Mouse (Mus musculus): ENCODE data around the gene Erp29.
"Not testable (repeated sequence)": the region's sequence is repeated elsewhere in the genome, so short reads cannot be mapped to it uniquely, and the experiment has no call there.

The Erp29 gene

GRCm38 (mm10) chr5:121452026-121452869, at the start of gene Erp29:
Gene Erp29, minus strand, starts transcription at chr5:121452506.
- peak; percentile 100 for DNase-seq (ENCODE audit: low spot score)

- not testable (repeated sequence) for DNase-seq (ENCODE audit: low spot score)
Observed at GRCm38 (mm10) chr5:121501424-121501996, 49.2 kb upstream of the Erp29 start.

DNA sequence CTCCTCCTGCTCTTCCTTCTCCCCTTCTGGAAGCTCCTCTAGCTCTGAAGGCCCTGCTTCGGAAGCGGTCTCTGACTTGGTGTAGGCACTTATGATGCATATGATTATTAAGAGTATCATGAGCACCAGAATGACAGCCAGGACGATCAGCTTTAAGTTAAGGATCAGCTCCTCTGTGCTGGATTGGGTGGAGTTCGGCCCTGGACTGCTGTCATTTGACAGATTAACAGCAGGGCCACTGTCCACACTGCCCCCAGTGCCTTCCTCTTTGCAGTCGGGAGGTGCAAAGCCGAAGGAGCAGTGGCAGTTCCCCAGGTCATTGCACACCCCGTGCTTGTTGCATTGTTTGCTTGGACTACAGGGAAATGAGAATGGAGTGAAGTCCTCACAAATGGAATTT, 48.4 kb upstream of the Erp29 start:
- no peak for DNase-seq (ENCODE audit: low spot score)

DNA sequence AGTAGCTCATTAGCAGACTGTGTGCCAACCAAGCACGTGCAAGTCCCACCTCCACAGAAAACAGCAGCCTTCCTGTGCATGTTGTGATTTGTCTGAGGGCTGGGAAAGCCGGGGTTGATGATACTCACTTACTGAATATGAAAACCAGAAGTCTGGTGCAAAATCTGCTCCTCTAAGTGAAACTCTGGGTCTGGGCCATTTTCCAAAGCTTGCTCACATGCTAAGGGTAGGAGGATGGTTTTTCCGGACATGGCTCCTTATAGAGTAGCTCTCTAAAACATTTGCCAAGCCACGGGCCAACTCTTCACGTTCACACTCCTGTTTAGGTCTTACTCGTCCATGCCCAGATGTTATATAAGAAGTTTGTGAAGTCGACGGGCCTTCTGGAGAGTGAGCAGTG, 41.0 kb upstream of the Erp29 start:
- DNase-seq (ENCODE audit: low spot score) = no peak

- no peak for DNase-seq (ENCODE audit: low spot score)
Observed at GRCm38 (mm10) chr5:121484801-121485200, 32.5 kb upstream of the Erp29 start.

- no peak for DNase-seq (ENCODE audit: low spot score)
Observed at GRCm38 (mm10) chr5:121477680-121478079, 25.4 kb upstream of the Erp29 start.

DNA sequence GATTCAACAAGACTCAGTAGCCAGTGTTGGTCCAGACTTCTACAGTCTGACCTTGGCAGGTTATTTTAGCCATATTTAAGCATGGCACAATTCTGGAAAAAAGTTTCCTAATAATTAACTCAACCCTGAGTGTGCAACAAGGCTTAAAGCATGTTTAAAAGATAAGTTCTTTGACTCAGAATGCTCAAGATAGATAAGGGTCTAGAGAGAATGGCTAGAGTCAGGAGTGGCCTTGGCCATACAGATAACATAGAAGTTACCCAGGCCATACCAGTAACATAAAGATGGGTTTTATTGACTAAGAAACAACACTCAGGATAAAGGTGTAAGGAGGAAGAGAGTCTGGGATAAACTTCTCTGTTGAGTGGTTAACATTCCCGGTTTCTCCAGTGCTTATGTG, 23.7 kb upstream of the Erp29 start:
- DNase-seq (ENCODE audit: low spot score) = no peak

GRCm38 (mm10) chr5:121474610-121475009, 22.3 kb upstream of the Erp29 start:
- DNase-seq (ENCODE audit: low spot score) = no peak

GRCm38 (mm10) chr5:121472411-121472810, 20.1 kb upstream of the Erp29 start:
- no peak for DNase-seq (ENCODE audit: low spot score)

DNA sequence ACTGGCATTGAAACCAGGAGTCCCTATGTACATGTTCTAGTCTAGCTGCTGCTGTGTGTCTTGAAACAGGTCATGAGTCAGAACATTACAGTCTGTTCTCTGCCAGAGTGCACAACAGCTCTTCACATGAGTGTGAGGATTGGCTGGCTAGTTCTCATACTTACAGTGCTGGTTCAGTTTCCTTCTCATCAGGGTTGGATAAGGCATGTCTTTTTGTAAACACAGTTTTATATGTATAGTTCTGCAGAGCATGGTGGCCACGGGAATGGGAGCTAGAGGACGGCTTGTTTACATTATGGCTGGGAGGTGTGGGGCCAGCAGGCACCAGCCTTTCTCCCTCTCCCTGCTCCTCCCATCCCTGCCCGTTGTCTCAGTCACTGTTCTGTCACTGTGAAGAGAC, 17.3 kb upstream of the Erp29 start:
- DNase-seq (ENCODE audit: low spot score) = no peak

DNA sequence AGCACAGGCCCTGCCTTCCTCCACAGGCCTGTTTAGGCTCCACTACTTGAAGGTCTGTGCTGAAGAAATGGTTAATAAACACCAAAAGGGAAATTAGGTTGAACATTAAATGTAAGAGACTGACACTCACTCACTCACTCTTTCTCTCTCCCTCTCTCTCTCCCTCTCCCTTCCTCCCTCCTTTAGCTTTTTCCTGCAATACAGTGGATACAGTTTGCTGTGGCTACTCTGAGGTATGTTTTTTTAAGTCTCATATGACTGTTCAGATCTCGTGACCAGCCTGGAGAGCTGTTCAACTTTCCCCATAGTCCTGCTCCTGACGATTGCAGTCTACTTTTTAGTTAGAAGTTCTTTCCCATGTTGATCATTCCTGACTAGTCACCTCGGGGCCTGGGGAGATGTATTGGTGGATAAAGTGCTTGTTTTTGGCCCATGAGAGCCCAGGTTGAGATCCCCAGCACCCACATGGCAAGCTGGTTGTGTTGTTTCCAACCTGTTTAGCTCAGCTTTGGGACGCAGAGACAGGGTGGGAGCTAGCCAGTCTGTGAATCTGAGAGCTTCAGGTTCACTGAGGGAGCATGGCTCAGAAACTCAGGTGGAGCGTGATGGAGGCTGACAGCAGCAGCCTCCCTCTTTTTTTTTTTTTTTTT, 11.4 kb upstream of the Erp29 start:
- DNase-seq (ENCODE audit: low spot score) = no peak

- no peak for DNase-seq (ENCODE audit: low spot score)
Observed at GRCm38 (mm10) chr5:121462967-121463366, 10.7 kb upstream of the Erp29 start.

- no peak for DNase-seq (ENCODE audit: low spot score)
Observed at GRCm38 (mm10) chr5:121462171-121462502, 9.8 kb upstream of the Erp29 start.

DNA sequence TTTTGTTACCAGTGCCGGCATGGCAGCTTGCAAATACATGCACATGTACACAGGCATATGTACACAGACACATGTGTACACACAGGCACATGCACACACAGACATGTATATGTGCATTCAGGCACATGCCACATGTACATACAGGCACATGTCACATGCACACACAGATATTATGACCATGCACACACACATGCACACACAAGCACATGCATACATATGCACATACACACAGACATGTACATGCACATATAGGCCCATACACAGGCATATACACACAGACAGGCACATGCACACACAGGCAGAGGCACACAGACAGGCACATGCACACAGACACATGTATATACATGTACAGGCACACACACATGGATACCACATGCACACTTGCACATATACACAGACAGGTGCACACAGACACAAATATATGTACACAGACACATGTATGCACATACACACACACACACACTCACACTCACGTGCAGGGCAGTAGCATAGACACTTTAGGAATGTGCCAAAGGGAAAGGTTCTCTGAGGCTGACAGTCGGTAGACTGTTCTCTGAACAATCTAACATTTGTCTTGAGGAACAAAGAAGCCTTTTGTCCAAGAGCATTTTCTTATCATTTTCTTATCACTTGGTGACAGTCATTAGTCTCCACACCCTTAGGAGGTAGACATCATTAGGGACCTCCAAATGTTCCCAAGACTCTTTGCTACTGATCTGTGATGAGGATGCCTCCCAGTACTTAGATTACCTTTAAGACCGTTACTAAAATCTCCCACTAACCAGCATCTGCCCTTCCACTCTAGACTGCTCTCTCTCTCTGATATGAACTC, 9.2 kb upstream of the Erp29 start:
- DNase-seq (ENCODE audit: low spot score) = no peak

DNA sequence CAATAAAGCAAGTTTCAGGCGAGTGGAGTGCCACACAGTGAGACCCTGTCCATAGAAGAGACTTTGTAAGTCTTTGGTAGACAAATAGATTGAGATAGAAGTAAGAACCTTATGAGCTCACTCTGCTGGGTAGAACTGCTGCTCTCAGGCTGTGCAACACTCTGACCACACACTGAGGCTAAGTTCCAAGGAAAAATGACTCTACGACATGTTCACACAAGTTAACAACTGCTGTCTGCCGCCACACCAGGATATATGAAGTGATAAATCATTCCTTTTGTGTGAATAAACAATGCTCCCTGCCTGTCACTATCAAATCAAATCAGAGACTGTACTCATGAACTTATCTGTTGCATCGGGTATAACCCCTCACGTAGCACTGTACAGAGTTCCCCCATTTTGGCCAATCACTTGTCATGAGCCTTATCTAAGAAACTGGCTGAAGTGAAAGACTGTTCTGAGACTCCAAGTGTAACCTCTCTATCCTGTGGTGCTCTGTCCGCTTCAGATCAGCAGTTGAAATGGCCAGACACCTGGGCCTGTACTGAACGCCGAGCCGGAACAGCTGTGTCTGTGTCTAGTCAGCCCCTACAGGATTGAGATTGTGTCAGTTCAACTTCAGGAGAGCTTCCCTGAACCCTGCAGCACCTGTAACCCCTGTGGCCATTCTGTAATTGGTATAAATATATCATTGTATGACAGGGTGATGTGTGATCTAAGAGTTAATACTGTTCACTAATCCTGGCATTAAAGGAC, 3.4 kb upstream of the Erp29 start:
- DNase-seq (ENCODE audit: low spot score) = no peak

GRCm38 (mm10) chr5:121454503-121454782, 2.1 kb upstream of the Erp29 start:
- DNase-seq (ENCODE audit: low spot score) = no peak

DNA sequence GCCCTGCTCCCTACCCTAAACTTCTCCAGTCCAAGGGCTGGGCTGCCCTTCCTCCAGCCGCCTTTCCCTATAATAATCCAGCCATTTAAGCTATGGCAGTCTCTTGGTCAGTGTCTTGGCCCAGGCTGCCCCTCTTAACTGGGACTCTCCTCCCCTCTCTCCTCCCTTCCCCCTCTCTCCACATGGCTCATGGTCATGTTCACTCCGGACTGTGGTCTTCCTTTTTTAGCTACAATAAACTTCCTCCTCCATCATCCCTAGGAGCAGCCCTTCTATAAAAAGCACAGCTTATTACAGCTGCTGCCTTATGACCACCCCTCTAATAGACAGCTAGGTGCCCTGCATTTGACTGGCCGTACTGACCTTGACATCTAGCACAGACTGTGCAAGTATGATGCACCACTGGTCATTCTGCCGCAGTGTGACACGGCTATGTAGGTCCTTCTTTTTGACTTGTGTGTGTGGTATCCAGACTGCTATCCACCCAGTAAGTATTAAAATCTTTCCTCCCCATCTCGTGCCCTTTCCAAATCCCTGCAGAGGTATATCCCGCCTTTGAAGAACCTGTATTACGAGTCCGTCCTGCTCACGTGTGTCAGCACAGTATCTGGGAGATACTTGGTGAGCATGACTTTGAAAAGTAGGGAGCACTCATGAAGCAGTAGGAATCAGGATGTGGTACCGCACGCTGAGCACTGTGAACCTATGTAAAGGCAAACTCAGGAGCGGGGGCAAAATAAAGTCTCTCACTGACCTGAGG, 1.6 kb upstream of the Erp29 start:
- DNase-seq (ENCODE audit: low spot score) = no peak

- no peak for DNase-seq (ENCODE audit: low spot score)
Observed at GRCm38 (mm10) chr5:121452906-121453305, 600 bp upstream of the Erp29 start.

- peak; percentile 33 for DNase-seq (ENCODE audit: low spot score)
Observed at GRCm38 (mm10) chr5:121451644-121452025, 671 bp downstream of the Erp29 start, which contains the start of gene Tmem116. Gene Tmem116, plus strand, starts transcription at chr5:121451893.

DNA sequence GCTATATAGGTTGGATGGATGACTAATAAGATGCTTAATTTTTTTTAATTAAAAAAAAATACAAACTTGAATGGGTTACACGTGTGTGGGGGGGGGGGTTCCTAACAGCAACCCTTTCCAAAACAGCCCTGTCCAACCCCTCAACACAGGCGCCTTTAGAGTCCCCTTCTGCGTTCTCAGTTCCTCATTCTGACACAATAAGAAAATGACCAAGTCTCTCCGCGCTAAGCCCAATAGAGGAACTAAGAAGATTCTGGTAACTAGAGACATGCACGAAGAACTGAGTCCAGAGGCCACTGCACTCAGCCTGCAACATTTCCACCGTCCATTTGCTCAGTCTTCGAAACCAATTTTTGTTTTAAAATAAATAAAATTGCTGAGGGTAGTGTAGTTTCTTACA, 1.1 kb downstream of the Erp29 start:
- DNase-seq (ENCODE audit: low spot score) = peak; percentile 21

DNA sequence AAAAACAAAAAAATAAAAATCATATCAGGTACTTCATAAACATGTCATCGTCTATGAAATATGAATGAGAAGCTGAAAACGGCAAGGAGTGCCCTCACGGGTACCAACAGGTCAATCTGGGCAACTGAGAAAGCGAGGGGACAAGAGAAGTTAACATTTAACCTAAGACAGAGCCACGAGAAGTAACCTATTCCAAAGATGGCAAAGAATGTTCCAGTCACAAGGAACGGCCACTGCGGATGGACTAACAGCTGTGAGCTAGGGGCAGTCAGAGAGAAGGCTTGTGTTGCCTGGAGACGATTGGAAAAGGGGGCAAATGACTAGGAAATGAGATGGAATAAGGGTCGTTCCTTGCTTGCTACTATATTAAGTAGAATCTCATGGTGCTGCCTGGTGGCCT, 1.8 kb downstream of the Erp29 start:
- DNase-seq (ENCODE audit: low spot score) = no peak

All from spleen, adult 12 weeks (tissue).